Mouse (Mus musculus): Measurements from ENCODE around the gene Eif2ak2. TPM values are rescaled to one million over a fixed set of nuclear protein-coding genes. Genes with fewer than 3 reads are reported as not detected.

The Eif2ak2 gene
- polyA plus RNA-seq, 1 experiment, result 51.8 TPM

- H3K4me3 ChIP-seq (ENCODE audit: insufficient read depth, low read length), result no peak overlapping the region
- H3K4me1 ChIP-seq (ENCODE audit: control insufficient read depth, insufficient read depth, low read length), result 0 out of 2 replicates have a peak, but pooled peaks cover 3% of the 10 kb centered on the region
- no peak for TF ChIP-seq CTCF (IDR thresholded peaks at IDR 0.05; ENCODE audit: low read depth, low read length)
- no peak for TF ChIP-seq POLR2A (IDR thresholded peaks at IDR 0.05; ENCODE audit: borderline replicate concordance, low read depth, low read length)
- H3K27ac ChIP-seq (ENCODE audit: insufficient read depth, low read depth, low read length), result no peak overlapping the region
Measured at GRCm38 (mm10) chr17:78842271-78842928, 40.0 kb downstream of the Eif2ak2 start.

- TF ChIP-seq CTCF (IDR thresholded peaks at IDR 0.05; ENCODE audit: low read depth, low read length) (no peak), POLR2A (IDR thresholded peaks at IDR 0.05; ENCODE audit: borderline replicate concordance, low read depth, low read length) (no peak)
- Histone ChIP-seq H3K27ac (ENCODE audit: insufficient read depth, low read depth, low read length) (peak overlapping the region; percentile 62), H3K4me1 (ENCODE audit: control insufficient read depth, insufficient read depth, low read length) (peaks cover 5% of the 10 kb centered on the region), H3K4me3 (ENCODE audit: insufficient read depth, low read length) (peak overlapping the region; percentile 91)
Measured at GRCm38 (mm10) chr17:78836056-78836455, 46.3 kb downstream of the Eif2ak2 start.

GRCm38 (mm10) chr17:78834856-78835835, 47.2 kb downstream of the Eif2ak2 start, which contains the start of the genes Heatr5b and Gpatch11:
TSS of gene Heatr5b (minus strand) at chr17:78835364.
TSS of gene Gpatch11 (plus strand) at chr17:78835567.
- peak; percentile 55; the same call in 1 of the 2 replicates for TF ChIP-seq POLR2A (IDR thresholded peaks at IDR 0.05; ENCODE audit: borderline replicate concordance, low read depth, low read length)
- no peak for TF ChIP-seq CTCF (IDR thresholded peaks at IDR 0.05; ENCODE audit: low read depth, low read length)

DNA sequence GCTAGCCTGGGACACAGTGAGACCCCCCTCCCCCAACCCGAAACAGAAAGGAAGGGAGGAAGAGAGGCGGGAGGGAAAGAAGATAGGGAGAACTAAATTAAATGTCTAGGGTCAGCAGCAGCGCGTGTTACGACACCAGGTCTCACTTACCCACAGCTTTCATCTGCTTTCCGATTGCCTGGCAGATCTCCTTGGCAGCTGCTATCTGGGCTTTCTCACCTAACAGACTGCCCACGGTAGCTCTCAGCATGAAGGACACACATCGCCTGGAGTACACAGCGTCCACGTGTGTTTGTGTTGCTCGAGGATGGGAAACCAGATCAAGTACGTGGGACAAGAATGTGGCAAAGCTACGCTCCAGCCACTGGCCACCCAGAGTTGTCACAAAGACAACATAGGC, 58.0 kb downstream of the Eif2ak2 start:
- no peak overlapping the region for H3K4me3 ChIP-seq (ENCODE audit: insufficient read depth, low read length)
- H3K27ac ChIP-seq (ENCODE audit: insufficient read depth, low read depth, low read length), result no peak overlapping the region
- no peak for TF ChIP-seq CTCF (IDR thresholded peaks at IDR 0.05; ENCODE audit: low read depth, low read length)
- TF ChIP-seq POLR2A (IDR thresholded peaks at IDR 0.05; ENCODE audit: borderline replicate concordance, low read depth, low read length), result no peak
- H3K4me1 ChIP-seq (ENCODE audit: control insufficient read depth, insufficient read depth, low read length), result no peaks in the 10 kb centered on the region

More at GRCm38 (mm10) chr17:78834856-78835835, 47.2 kb downstream of the Eif2ak2 start, which contains the start of the genes Heatr5b and Gpatch11:
- H3K4me1 ChIP-seq (ENCODE audit: control insufficient read depth, insufficient read depth, low read length), result peaks cover 8% of the 10 kb centered on the region
- peak within 1 kb of the TSS; percentile 97 for H3K4me3 ChIP-seq (ENCODE audit: insufficient read depth, low read length)
- H3K27ac ChIP-seq (ENCODE audit: insufficient read depth, low read depth, low read length), result peak within 1 kb of the TSS; percentile 62

GRCm38 (mm10) chr17:78809582-78809981, 72.8 kb downstream of the Eif2ak2 start:
- no peak for TF ChIP-seq CTCF (IDR thresholded peaks at IDR 0.05; ENCODE audit: low read depth, low read length)
- no peak for TF ChIP-seq POLR2A (IDR thresholded peaks at IDR 0.05; ENCODE audit: borderline replicate concordance, low read depth, low read length)
- Histone ChIP-seq H3K4me3 (ENCODE audit: insufficient read depth, low read length) (no peak overlapping the region), H3K27ac (ENCODE audit: insufficient read depth, low read depth, low read length) (no peak overlapping the region)

DNA sequence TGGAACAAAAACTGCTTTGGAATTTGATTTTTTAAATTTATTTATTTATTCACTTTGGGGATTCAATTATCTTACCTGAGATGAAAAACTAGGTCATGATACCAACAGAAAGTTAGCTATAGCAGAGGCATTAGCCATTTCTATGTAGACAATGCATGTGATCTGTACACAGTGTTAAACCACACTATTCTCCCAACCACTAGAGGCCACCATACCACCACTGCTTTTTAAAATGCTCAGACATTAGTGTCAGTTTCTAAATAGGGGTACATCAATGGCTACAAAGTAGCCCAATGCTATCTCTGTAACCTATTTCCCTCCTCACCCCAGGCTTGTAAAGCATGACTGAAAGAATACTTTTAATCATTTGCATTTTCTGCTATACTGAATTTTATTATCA, 73.4 kb downstream of the Eif2ak2 start:
- Histone ChIP-seq H3K4me1 (ENCODE audit: control insufficient read depth, insufficient read depth, low read length) (no peaks in the 10 kb centered on the region), H3K27ac (ENCODE audit: insufficient read depth, low read depth, low read length) (no peak overlapping the region), H3K4me3 (ENCODE audit: insufficient read depth, low read length) (no peak overlapping the region)
- TF ChIP-seq CTCF (IDR thresholded peaks at IDR 0.05; ENCODE audit: low read depth, low read length) (no peak), POLR2A (IDR thresholded peaks at IDR 0.05; ENCODE audit: borderline replicate concordance, low read depth, low read length) (no peak)

More at GRCm38 (mm10) chr17:78809582-78809981, 72.8 kb downstream of the Eif2ak2 start:
- no peaks in the 10 kb centered on the region for H3K4me1 ChIP-seq (ENCODE audit: control insufficient read depth, insufficient read depth, low read length)

Other genes starting within 250 kb of the Eif2ak2 start
- 16.0 and 18.7 TPM in 2 replicates for gene Strn, start 145.4 kb downstream of the Eif2ak2 start, polyA plus RNA-seq (2012; ENCODE audit: insufficient read depth, insufficient read length, missing spikeins)
- 16.3 and 19.6 TPM in 2 replicates for gene Heatr5b, start 47.2 kb downstream of the Eif2ak2 start, polyA plus RNA-seq (2012; ENCODE audit: insufficient read depth, insufficient read length, missing spikeins)
- gene Gpatch11, start 47.0 kb downstream of the Eif2ak2 start, polyA plus RNA-seq (2012; ENCODE audit: insufficient read depth, insufficient read length, missing spikeins), result 36.4 and 38.3 TPM in 2 replicates
- not detected in 2 replicates for gene Sult6b1, start 24.4 kb upstream of the Eif2ak2 start, polyA plus RNA-seq (2012; ENCODE audit: insufficient read depth, insufficient read length, missing spikeins)
- 27.6 and 31.0 TPM in 2 replicates for gene Cebpzos, start 33.9 kb upstream of the Eif2ak2 start, polyA plus RNA-seq (2012; ENCODE audit: insufficient read depth, insufficient read length, missing spikeins)
- gene Cebpz, start 54.5 kb upstream of the Eif2ak2 start, polyA plus RNA-seq (2012; ENCODE audit: insufficient read depth, insufficient read length, missing spikeins), result 20.7 and 27.8 TPM in 2 replicates
- gene Ndufaf7, start 54.6 kb upstream of the Eif2ak2 start, polyA plus RNA-seq (2012; ENCODE audit: insufficient read depth, insufficient read length, missing spikeins), result 27.6 and 27.8 TPM in 2 replicates
- gene Prkd3, start 138.2 kb upstream of the Eif2ak2 start, polyA plus RNA-seq (2012; ENCODE audit: insufficient read depth, insufficient read length, missing spikeins), result 15.4 and 17.5 TPM in 2 replicates
- gene Qpct, start 169.3 kb upstream of the Eif2ak2 start, polyA plus RNA-seq (2012; ENCODE audit: insufficient read depth, insufficient read length, missing spikeins), result 7.9 and 8.6 TPM in 2 replicates

Measured in bone marrow macrophage, adult 2 months (primary cell).